In genomic region chr9:50555094-50555446, GRCm38 (mm10) we compare ENCODE assay signal across 8 mouse cellular contexts. TPM values are rescaled to one million over a fixed set of nuclear protein-coding genes. Genes with fewer than 3 reads are reported as not detected.
A peak's percentile ranks its signal among the peaks of the same experiment; 100 is the strongest.
DNase-seq lines count a peak whose midpoint lies in the region; ATAC-seq lines count a peak whose summit lies in the region.

Gene Bco2, minus strand, starts transcription at chr9:50555181.

- H3K9me3 ChIP-seq in lung, embryonic 15.5 days = no peaks in the 10 kb centered on the region
- H3K9me3 ChIP-seq in forebrain, embryonic 11.5 days (ENCODE audit: control insufficient read depth, low read length) = no peaks in the 10 kb centered on the region
- no peaks in the 10 kb centered on the region for H3K9me3 ChIP-seq in neural tube, embryonic 15.5 days (replicated peaks)

- no peak within 1 kb of the TSS for H3K27ac ChIP-seq in lung, embryonic 15.5 days
- H3K27ac ChIP-seq in forebrain, embryonic 11.5 days (ENCODE audit: low read depth, low read length) = peak within 1 kb of the TSS; percentile 83
- peak within 1 kb of the TSS; percentile 75 for H3K27ac ChIP-seq in neural tube, embryonic 15.5 days (replicated peaks)

- H3K4me1 ChIP-seq in lung, embryonic 15.5 days = no peaks in the 10 kb centered on the region
- peaks cover 6% of the 10 kb centered on the region; the same call in 1 of the 2 replicates for H3K4me1 ChIP-seq in forebrain, embryonic 11.5 days (replicated peaks; ENCODE audit: control insufficient read depth, insufficient read depth, low read length)
- H3K4me1 ChIP-seq in neural tube, embryonic 15.5 days = peaks cover 14% of the 10 kb centered on the region

- H3K4me2 ChIP-seq in lung, embryonic 15.5 days = 0 out of 2 replicates have a peak within 1 kb of the TSS, but pooled peaks have one; percentile 8
- H3K4me2 ChIP-seq in forebrain, embryonic 11.5 days (ENCODE audit: low read depth, low read length, severe bottlenecking) = peak within 1 kb of the TSS; percentile 36
- peak within 1 kb of the TSS; percentile 51 for H3K4me2 ChIP-seq in neural tube, embryonic 15.5 days

- ATAC-seq in lung, embryonic 15.5 days (ENCODE audit: borderline replicate concordance, extremely low read depth, low FRiP score, low TSS enrichment) = no peak
- peak; percentile 59 for ATAC-seq in forebrain, embryonic 11.5 days (replicated peaks; ENCODE audit: low FRiP score)
- ATAC-seq in neural tube, embryonic 15.5 days (ENCODE audit: low FRiP score) = peak; percentile 28; the same call in 1 of the 2 replicates
- no peak for ATAC-seq in erythroblast, adult 5-6 weeks (replicated peaks; ENCODE audit: low FRiP score, poor library complexity, severe bottlenecking)

- no peak within 1 kb of the TSS for H3K4me3 ChIP-seq in lung, embryonic 15.5 days
- peak within 1 kb of the TSS; percentile 9; the same call in 1 of the 2 replicates for H3K4me3 ChIP-seq in forebrain, embryonic 11.5 days (ENCODE audit: low read depth, low read length)
- peak within 1 kb of the TSS; percentile 29 for H3K4me3 ChIP-seq in neural tube, embryonic 15.5 days (replicated peaks)

- H3K36me3 ChIP-seq in lung, embryonic 15.5 days = no peaks in the 10 kb centered on the region
- no peaks in the 10 kb centered on the region for H3K36me3 ChIP-seq in forebrain, embryonic 11.5 days (ENCODE audit: control insufficient read depth, insufficient read depth, low read length)
- no peaks in the 10 kb centered on the region for H3K36me3 ChIP-seq in neural tube, embryonic 15.5 days

- H3K9ac ChIP-seq in lung, embryonic 15.5 days = no peak within 1 kb of the TSS
- peak within 1 kb of the TSS; percentile 37 for H3K9ac ChIP-seq in forebrain, embryonic 11.5 days (ENCODE audit: low read length)
- H3K9ac ChIP-seq in neural tube, embryonic 15.5 days (replicated peaks) = 0 out of 2 replicates have a peak within 1 kb of the TSS, but pooled peaks have one; percentile 17

- WGBS in lung, embryonic 15.5 days = 30% methylated on average over 2 of the region's 2 CpGs
- 5% methylated on average over 2 of the region's 2 CpGs for WGBS in forebrain, embryonic 11.5 days
- 25% methylated on average over 2 of the region's 2 CpGs for WGBS in neural tube, embryonic 15.5 days

- H3K27me3 ChIP-seq in lung, embryonic 15.5 days = no peaks in the 10 kb centered on the region
- H3K27me3 ChIP-seq in forebrain, embryonic 11.5 days (ENCODE audit: control insufficient read depth, insufficient read depth, low read length) = no peaks in the 10 kb centered on the region
- no peaks in the 10 kb centered on the region for H3K27me3 ChIP-seq in neural tube, embryonic 15.5 days (replicated peaks)

- DNase-seq in lung, postnatal 14 days = no peak
- DNase-seq in forebrain, embryonic 11.5 days (ENCODE audit: low spot score) = no peak
- DNase-seq in kidney, postnatal 25 days = peak; percentile 50 to 66
- no peak for DNase-seq in cerebellum, adult 11-12 months
- no peak for DNase-seq in embryo, embryonic 10.5 days (ENCODE audit: low spot score)

RNA-seq across cellular contexts. Expression of gene Bco2, which starts in this region (rescaled TPM):
- 0.13 and 0.20 TPM in 2 replicates for polyA plus RNA-seq in lung, embryonic 15.5 days (2015; fragmentation: Nextera tagmentation; extraction: Ambion mirVana)
- 0.33 and 0.63 TPM in 2 replicates for polyA plus RNA-seq in forebrain, embryonic 11.5 days (2014; fragmentation: Nextera tagmentation; extraction: Ambion mirVana)
- polyA plus RNA-seq in neural tube, embryonic 15.5 days (2015; fragmentation: Nextera tagmentation; extraction: Ambion mirVana) = 0.15 and 0.41 TPM in 2 replicates
- 0.84 and 1.7 TPM in 2 replicates for total RNA-seq in erythroblast, adult 5-6 weeks (2015; ENCODE audit: low replicate concordance)
- 0.17 and 2.0 TPM in 2 replicates for total RNA-seq in erythroblast, adult 5-6 weeks (2017; ENCODE audit: low replicate concordance)

Comparison
In these comparisons a context has a peak if more than half of its experiments do, and no peak if none do; other contexts are left out.
1. Peak in ATAC-seq, H3K4me3 ChIP-seq, H3K27ac ChIP-seq, H3K9ac ChIP-seq and H3K4me2 ChIP-seq in forebrain, embryonic 11.5 days; RNA of the gene not detected or under 1 TPM.
2. Peak in ATAC-seq, H3K4me3 ChIP-seq, H3K27ac ChIP-seq, H3K9ac ChIP-seq and H3K4me2 ChIP-seq in neural tube, embryonic 15.5 days; RNA of the gene not detected or under 1 TPM.
3. DNase-seq: peak in kidney, postnatal 25 days (2 of 2); none in lung, postnatal 14 days (single experiment), forebrain, embryonic 11.5 days (single experiment), cerebellum, adult 11-12 months (single experiment) and embryo, embryonic 10.5 days (single experiment).
4. Peak in every context shown above with its lines, with median percentiles within 50 percentile points of each other: H3K4me2 ChIP-seq.